Mouse (Mus musculus): ENCODE data around the gene Il17d.

The Il17d gene

GRCm38 (mm10) chr14:57524671-57525387, at the start of gene Il17d:
Gene Il17d (plus strand): TSS chr14:57524777.
- DNase-seq (ENCODE audit: low read depth) = no peak

GRCm38 (mm10) chr14:57475057-57475456, 49.5 kb upstream of the Il17d start:
- DNase-seq (ENCODE audit: low read depth) = no peak

- no peak for DNase-seq (ENCODE audit: low read depth)
These were observed 42.3 kb upstream of the Il17d start for GRCm38 (mm10) chr14:57482262-57482661.

GRCm38 (mm10) chr14:57484183-57484582, 40.4 kb upstream of the Il17d start:
- DNase-seq (ENCODE audit: low read depth) = no peak

- DNase-seq (ENCODE audit: low read depth) = no peak
These were observed 34.9 kb upstream of the Il17d start for GRCm38 (mm10) chr14:57489696-57490095.

- no peak for DNase-seq (ENCODE audit: low read depth)
These were observed 30.7 kb upstream of the Il17d start for GRCm38 (mm10) chr14:57493840-57494239.

- DNase-seq (ENCODE audit: low read depth) = no peak
These were observed 20.8 kb upstream of the Il17d start for GRCm38 (mm10) chr14:57503729-57504128.

GRCm38 (mm10) chr14:57509554-57509953, 15.0 kb upstream of the Il17d start:
- DNase-seq (ENCODE audit: low read depth) = no peak

GRCm38 (mm10) chr14:57515156-57515762, 9.3 kb upstream of the Il17d start:
- DNase-seq (ENCODE audit: low read depth) = no peak

GRCm38 (mm10) chr14:57517001-57517400, 7.6 kb upstream of the Il17d start:
- no peak for DNase-seq (ENCODE audit: low read depth)

- DNase-seq (ENCODE audit: low read depth) = no peak
These were observed 815 bp upstream of the Il17d start for GRCm38 (mm10) chr14:57523762-57524161.

- no peak for DNase-seq (ENCODE audit: low read depth)
These were observed 942 bp downstream of the Il17d start for GRCm38 (mm10) chr14:57525388-57526049.

- no peak for DNase-seq (ENCODE audit: low read depth)
These were observed 1.6 kb downstream of the Il17d start for GRCm38 (mm10) chr14:57526050-57526623.

GRCm38 (mm10) chr14:57527122-57527521, 2.5 kb downstream of the Il17d start:
- no peak for DNase-seq (ENCODE audit: low read depth)

- DNase-seq (ENCODE audit: low read depth) = no peak
These were observed 3.0 kb downstream of the Il17d start for GRCm38 (mm10) chr14:57527598-57527997.

GRCm38 (mm10) chr14:57529086-57529785, 4.7 kb downstream of the Il17d start:
- no peak for DNase-seq (ENCODE audit: low read depth)

- DNase-seq (ENCODE audit: low read depth) = no peak
These were observed 5.4 kb downstream of the Il17d start for GRCm38 (mm10) chr14:57529786-57530515.

GRCm38 (mm10) chr14:57532577-57532976, 8.0 kb downstream of the Il17d start:
- no peak for DNase-seq (ENCODE audit: low read depth)

GRCm38 (mm10) chr14:57533214-57533613, 8.6 kb downstream of the Il17d start:
- no peak for DNase-seq (ENCODE audit: low read depth)

GRCm38 (mm10) chr14:57533841-57534240, 9.3 kb downstream of the Il17d start:
- no peak for DNase-seq (ENCODE audit: low read depth)

GRCm38 (mm10) chr14:57534346-57534745, 9.8 kb downstream of the Il17d start:
- no peak for DNase-seq (ENCODE audit: low read depth)

- no peak for DNase-seq (ENCODE audit: low read depth)
These were observed 10.4 kb downstream of the Il17d start for GRCm38 (mm10) chr14:57534961-57535360.
